Mouse (Mus musculus) kidney, adult 2 months (tissue): ENCODE measurements at regions not wholly inside any gene's neighbourhood (a gene's known extent, or its start where the extent isn't known, plus 50 kb on each side); places are given as distances from the start of the nearest gene placed in this dataset.

Source experiments
- CTCF ChIP-seq: fragments of 200-500 bp; conservative IDR thresholded peaks from 2 replicates; pipeline ENCODE4 v1.5.1; 2011; ENCODE audit warnings: low read depth, mild to moderate bottlenecking, control low read depth, low read length, moderate library complexity, mixed read lengths; ENCODE audit not compliant: insufficient read depth, insufficient read length
- POLR2A ChIP-seq: fragments of 200-500 bp; IDR thresholded peaks from one replicate; pipeline ENCODE4 v1.6.1; 2011; ENCODE audit warnings: low read depth, low read length, control low read depth

DNA sequence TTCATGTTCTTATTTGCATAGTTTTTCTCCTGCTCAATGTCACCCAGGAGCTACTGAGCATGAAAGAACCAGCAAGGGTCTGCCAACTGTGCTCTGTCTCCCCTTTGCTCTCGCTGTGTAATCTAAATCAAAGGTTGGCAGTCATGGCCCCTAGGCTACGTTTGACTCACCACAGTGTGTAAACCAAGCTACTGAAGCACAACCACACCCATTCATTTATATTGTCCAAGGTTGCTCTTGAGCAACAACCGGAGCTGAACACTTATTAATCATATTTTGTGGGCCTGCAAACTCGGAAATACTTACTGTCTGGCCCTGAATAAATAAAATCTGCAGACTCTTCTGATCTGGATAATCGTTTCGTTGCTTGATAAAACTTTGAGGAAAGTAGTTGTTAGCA, 826.3 kb downstream of the Efna5 start:
- TF ChIP-seq POLR2A (no peak), CTCF (no peak)
